Mouse (Mus musculus) liver, embryonic 14.5 days (tissue): ENCODE measurements at regions not wholly inside any gene's neighbourhood (a gene's known extent, or its start where the extent isn't known, plus 50 kb on each side); places are given as distances from the start of the nearest gene placed in this dataset.

Experiments
- CTCF ChIP-seq: IDR thresholded peaks from 2 replicates; pipeline ENCODE4 v1.5.1; 2016; ENCODE audit warnings: antibody characterized with exemption, low read depth, control low read depth
- EP300 ChIP-seq: IDR thresholded peaks from 2 replicates; pipeline ENCODE4 v1.6.1; 2016; ENCODE audit warnings: antibody characterized with exemption, low read depth

DNA sequence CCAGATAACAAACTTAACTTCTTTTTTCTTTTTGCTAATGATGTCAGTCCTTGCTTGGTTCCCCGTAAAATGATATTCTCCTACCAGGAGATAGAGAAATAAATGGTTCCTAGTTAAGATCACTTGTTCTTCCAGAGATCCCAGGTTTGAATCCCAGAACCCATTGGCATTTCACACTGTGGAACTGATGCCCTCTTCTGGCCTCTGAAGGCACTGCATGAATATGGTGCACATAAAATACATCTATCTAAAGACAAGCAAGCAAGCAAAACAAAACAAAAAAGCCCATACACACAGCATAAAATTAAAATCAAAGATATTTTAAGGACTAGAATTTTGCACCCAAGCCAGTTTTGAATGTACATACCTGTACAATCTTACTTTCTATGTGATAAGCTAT is 162.5 kb downstream of the 1700010I14Rik start:
- TF ChIP-seq CTCF (0 out of 2 replicates have a peak, but pooled peaks have one; percentile 12), EP300 (no peak)
